Mouse (Mus musculus): Measurements from ENCODE around the gene Mansc4. TPM values are rescaled to one million over a fixed set of nuclear protein-coding genes. Genes with fewer than 3 reads are reported as not detected.

Gene Mansc4
- 0.92 and 0.96 TPM in 2 replicates for polyA plus RNA-seq (2014; fragmentation: Nextera tagmentation; extraction: Ambion mirVana)

GRCm38 (mm10) chr6:147086594-147087225 lies at the start of gene Mansc4:
TSS of gene Mansc4 (minus strand) at chr6:147087032.
- WGBS, result 5% methylated on average over 20 of the region's 20 CpGs
- no peak within 1 kb of the TSS for H3K27ac ChIP-seq (ENCODE audit: low read depth, low read length)
- H3K9ac ChIP-seq (ENCODE audit: low read depth, low read length), result peak within 1 kb of the TSS; percentile 63
- peak within 1 kb of the TSS; percentile 19 for H3K4me3 ChIP-seq (ENCODE audit: low read depth, low read length)
- ATAC-seq (ENCODE audit: low FRiP score) (0 out of 2 replicates have a peak, but pooled peaks have one; percentile 13), DNase-seq (ENCODE audit: low spot score) (peak; percentile 48)
- no peaks in the 10 kb centered on the region for H3K36me3 ChIP-seq (ENCODE audit: control insufficient read depth, insufficient read depth, low read length)
- H3K4me1 ChIP-seq (replicated peaks; ENCODE audit: control insufficient read depth, insufficient read depth, low read length), result 0 out of 2 replicates have a peak, but pooled peaks cover 3% of the 10 kb centered on the region
- peak within 1 kb of the TSS; percentile 54 for H3K4me2 ChIP-seq (replicated peaks; ENCODE audit: low read depth, low read length)
- H3K9me3 ChIP-seq (ENCODE audit: control insufficient read depth, low read length), result no peaks in the 10 kb centered on the region
- no peaks in the 10 kb centered on the region for H3K27me3 ChIP-seq (ENCODE audit: control insufficient read depth, insufficient read depth, low read length)

- 93% methylated on average over 10 of the region's 10 CpGs for WGBS
- no peak overlapping the region for H3K27ac ChIP-seq (ENCODE audit: low read depth, low read length)
- DNase-seq (ENCODE audit: low spot score), result no peak
- no peak overlapping the region for H3K4me3 ChIP-seq (ENCODE audit: low read depth, low read length)
- no peak overlapping the region for H3K4me2 ChIP-seq (replicated peaks; ENCODE audit: low read depth, low read length)
- H3K9ac ChIP-seq (ENCODE audit: low read depth, low read length), result no peak overlapping the region
- no peaks in the 10 kb centered on the region for H3K27me3 ChIP-seq (ENCODE audit: control insufficient read depth, insufficient read depth, low read length)
- H3K4me1 ChIP-seq (replicated peaks; ENCODE audit: control insufficient read depth, insufficient read depth, low read length), result no peaks in the 10 kb centered on the region
- H3K36me3 ChIP-seq (ENCODE audit: control insufficient read depth, insufficient read depth, low read length), result no peaks in the 10 kb centered on the region
- H3K9me3 ChIP-seq (ENCODE audit: control insufficient read depth, low read length), result no peaks in the 10 kb centered on the region
- no peak for ATAC-seq (ENCODE audit: low FRiP score)
Measured at GRCm38 (mm10) chr6:147127239-147127638, 40.4 kb upstream of the Mansc4 start.

GRCm38 (mm10) chr6:147121320-147121719 lies 34.5 kb upstream of the Mansc4 start:
- H3K27ac ChIP-seq (ENCODE audit: low read depth, low read length), result no peak overlapping the region
- no peak for ATAC-seq (ENCODE audit: low FRiP score)
- H3K4me1 ChIP-seq (replicated peaks; ENCODE audit: control insufficient read depth, insufficient read depth, low read length), result no peaks in the 10 kb centered on the region
- H3K36me3 ChIP-seq (ENCODE audit: control insufficient read depth, insufficient read depth, low read length), result no peaks in the 10 kb centered on the region
- H3K27me3 ChIP-seq (ENCODE audit: control insufficient read depth, insufficient read depth, low read length), result no peaks in the 10 kb centered on the region
- WGBS, result 57% methylated on average over 6 of the region's 6 CpGs
- no peak overlapping the region for H3K4me2 ChIP-seq (replicated peaks; ENCODE audit: low read depth, low read length)
- no peak for DNase-seq (ENCODE audit: low spot score)
- H3K9me3 ChIP-seq (ENCODE audit: control insufficient read depth, low read length), result no peaks in the 10 kb centered on the region
- H3K4me3 ChIP-seq (ENCODE audit: low read depth, low read length), result no peak overlapping the region
- H3K9ac ChIP-seq (ENCODE audit: low read depth, low read length), result no peak overlapping the region

GRCm38 (mm10) chr6:147118190-147118589 lies 31.4 kb upstream of the Mansc4 start:
- Histone ChIP-seq H3K36me3 (ENCODE audit: control insufficient read depth, insufficient read depth, low read length) (no peaks in the 10 kb centered on the region), H3K4me2 (replicated peaks; ENCODE audit: low read depth, low read length) (no peak overlapping the region), H3K4me1 (replicated peaks; ENCODE audit: control insufficient read depth, insufficient read depth, low read length) (no peaks in the 10 kb centered on the region), H3K27me3 (ENCODE audit: control insufficient read depth, insufficient read depth, low read length) (no peaks in the 10 kb centered on the region), H3K9me3 (ENCODE audit: control insufficient read depth, low read length) (no peaks in the 10 kb centered on the region), H3K27ac (ENCODE audit: low read depth, low read length) (no peak overlapping the region), H3K4me3 (ENCODE audit: low read depth, low read length) (no peak overlapping the region), H3K9ac (ENCODE audit: low read depth, low read length) (no peak overlapping the region)
- ATAC-seq (ENCODE audit: low FRiP score) (no peak), DNase-seq (ENCODE audit: low spot score) (no peak)
- 88% methylated on average over 3 of the region's 3 CpGs for WGBS

GRCm38 (mm10) chr6:147117764-147118163 lies 30.9 kb upstream of the Mansc4 start:
- Histone ChIP-seq H3K9ac (ENCODE audit: low read depth, low read length) (no peak overlapping the region), H3K27me3 (ENCODE audit: control insufficient read depth, insufficient read depth, low read length) (no peaks in the 10 kb centered on the region), H3K9me3 (ENCODE audit: control insufficient read depth, low read length) (no peaks in the 10 kb centered on the region), H3K4me2 (replicated peaks; ENCODE audit: low read depth, low read length) (no peak overlapping the region), H3K4me3 (ENCODE audit: low read depth, low read length) (no peak overlapping the region), H3K36me3 (ENCODE audit: control insufficient read depth, insufficient read depth, low read length) (no peaks in the 10 kb centered on the region), H3K27ac (ENCODE audit: low read depth, low read length) (no peak overlapping the region), H3K4me1 (replicated peaks; ENCODE audit: control insufficient read depth, insufficient read depth, low read length) (no peaks in the 10 kb centered on the region)
- WGBS, result 92% methylated on average over 7 of the region's 7 CpGs
- DNase-seq (ENCODE audit: low spot score) (no peak), ATAC-seq (ENCODE audit: low FRiP score) (no peak)

GRCm38 (mm10) chr6:147116579-147116978 lies 29.7 kb upstream of the Mansc4 start:
- DNase-seq (ENCODE audit: low spot score), result peak; percentile 93
- H3K36me3 ChIP-seq (ENCODE audit: control insufficient read depth, insufficient read depth, low read length), result no peaks in the 10 kb centered on the region
- no peaks in the 10 kb centered on the region for H3K27me3 ChIP-seq (ENCODE audit: control insufficient read depth, insufficient read depth, low read length)
- H3K4me1 ChIP-seq (replicated peaks; ENCODE audit: control insufficient read depth, insufficient read depth, low read length), result no peaks in the 10 kb centered on the region
- no peak overlapping the region for H3K4me2 ChIP-seq (replicated peaks; ENCODE audit: low read depth, low read length)
- 9% methylated on average over 10 of the region's 10 CpGs for WGBS
- peak; percentile 65; the same call in 1 of the 2 replicates for ATAC-seq (ENCODE audit: low FRiP score)
- no peak overlapping the region for H3K4me3 ChIP-seq (ENCODE audit: low read depth, low read length)
- no peak overlapping the region for H3K27ac ChIP-seq (ENCODE audit: low read depth, low read length)
- H3K9me3 ChIP-seq (ENCODE audit: control insufficient read depth, low read length), result no peaks in the 10 kb centered on the region
- H3K9ac ChIP-seq (ENCODE audit: low read depth, low read length), result no peak overlapping the region

GRCm38 (mm10) chr6:147109283-147109682 lies 22.5 kb upstream of the Mansc4 start:
- ATAC-seq (ENCODE audit: low FRiP score) (no peak), DNase-seq (ENCODE audit: low spot score) (no peak)
- WGBS, result 82% methylated on average over 7 of the region's 7 CpGs
- H3K4me2 ChIP-seq (replicated peaks; ENCODE audit: low read depth, low read length), result no peak overlapping the region
- peaks cover 3% of the 10 kb centered on the region; the same call in 1 of the 2 replicates for H3K36me3 ChIP-seq (ENCODE audit: control insufficient read depth, insufficient read depth, low read length)
- no peak overlapping the region for H3K9ac ChIP-seq (ENCODE audit: low read depth, low read length)
- no peaks in the 10 kb centered on the region for H3K4me1 ChIP-seq (replicated peaks; ENCODE audit: control insufficient read depth, insufficient read depth, low read length)
- no peaks in the 10 kb centered on the region for H3K9me3 ChIP-seq (ENCODE audit: control insufficient read depth, low read length)
- H3K27me3 ChIP-seq (ENCODE audit: control insufficient read depth, insufficient read depth, low read length), result no peaks in the 10 kb centered on the region
- no peak overlapping the region for H3K27ac ChIP-seq (ENCODE audit: low read depth, low read length)
- H3K4me3 ChIP-seq (ENCODE audit: low read depth, low read length), result no peak overlapping the region

- peaks cover 3% of the 10 kb centered on the region; the same call in 1 of the 2 replicates for H3K36me3 ChIP-seq (ENCODE audit: control insufficient read depth, insufficient read depth, low read length)
- ATAC-seq (ENCODE audit: low FRiP score), result no peak
- WGBS, result 93% methylated on average over 6 of the region's 6 CpGs
Measured at GRCm38 (mm10) chr6:147106716-147107115, 19.9 kb upstream of the Mansc4 start.

GRCm38 (mm10) chr6:147105529-147105928 lies 18.7 kb upstream of the Mansc4 start:
- ATAC-seq (ENCODE audit: low FRiP score), result no peak
- WGBS, result 100% methylated on average over 1 of the region's 1 CpGs
- no peaks in the 10 kb centered on the region for H3K4me1 ChIP-seq (replicated peaks; ENCODE audit: control insufficient read depth, insufficient read depth, low read length)

More at GRCm38 (mm10) chr6:147106716-147107115, 19.9 kb upstream of the Mansc4 start:
- no peak overlapping the region for H3K27ac ChIP-seq (ENCODE audit: low read depth, low read length)
- H3K4me1 ChIP-seq (replicated peaks; ENCODE audit: control insufficient read depth, insufficient read depth, low read length), result no peaks in the 10 kb centered on the region
- DNase-seq (ENCODE audit: low spot score), result no peak
- H3K9ac ChIP-seq (ENCODE audit: low read depth, low read length), result no peak overlapping the region
- H3K4me2 ChIP-seq (replicated peaks; ENCODE audit: low read depth, low read length), result no peak overlapping the region
- H3K27me3 ChIP-seq (ENCODE audit: control insufficient read depth, insufficient read depth, low read length), result no peaks in the 10 kb centered on the region
- no peaks in the 10 kb centered on the region for H3K9me3 ChIP-seq (ENCODE audit: control insufficient read depth, low read length)
- H3K4me3 ChIP-seq (ENCODE audit: low read depth, low read length), result no peak overlapping the region

More at GRCm38 (mm10) chr6:147105529-147105928, 18.7 kb upstream of the Mansc4 start:
- Histone ChIP-seq H3K9ac (ENCODE audit: low read depth, low read length) (no peak overlapping the region), H3K27me3 (ENCODE audit: control insufficient read depth, insufficient read depth, low read length) (no peaks in the 10 kb centered on the region), H3K4me3 (ENCODE audit: low read depth, low read length) (no peak overlapping the region), H3K36me3 (ENCODE audit: control insufficient read depth, insufficient read depth, low read length) (peaks cover 3% of the 10 kb centered on the region; the same call in 1 of the 2 replicates), H3K27ac (ENCODE audit: low read depth, low read length) (no peak overlapping the region), H3K4me2 (replicated peaks; ENCODE audit: low read depth, low read length) (no peak overlapping the region), H3K9me3 (ENCODE audit: control insufficient read depth, low read length) (no peaks in the 10 kb centered on the region)
- no peak for DNase-seq (ENCODE audit: low spot score)
